Mouse (Mus musculus): ENCODE results near the gene Mab21l3.

Mab21l3 gene

GRCm38 (mm10) chr3:101842372-101843094, 6.2 kb downstream of the Mab21l3 start:
- in situ Hi-C loops (cut with MboI, MseI) = no loop called here

- in situ Hi-C loops (cut with MboI, MseI) = no loop called here
Measured at GRCm38 (mm10) chr3:101839327-101839726, 9.4 kb downstream of the Mab21l3 start.

- in situ Hi-C loops (cut with MboI, MseI) = no loop called here
Measured at GRCm38 (mm10) chr3:101836971-101837370, 11.8 kb downstream of the Mab21l3 start.

DNA sequence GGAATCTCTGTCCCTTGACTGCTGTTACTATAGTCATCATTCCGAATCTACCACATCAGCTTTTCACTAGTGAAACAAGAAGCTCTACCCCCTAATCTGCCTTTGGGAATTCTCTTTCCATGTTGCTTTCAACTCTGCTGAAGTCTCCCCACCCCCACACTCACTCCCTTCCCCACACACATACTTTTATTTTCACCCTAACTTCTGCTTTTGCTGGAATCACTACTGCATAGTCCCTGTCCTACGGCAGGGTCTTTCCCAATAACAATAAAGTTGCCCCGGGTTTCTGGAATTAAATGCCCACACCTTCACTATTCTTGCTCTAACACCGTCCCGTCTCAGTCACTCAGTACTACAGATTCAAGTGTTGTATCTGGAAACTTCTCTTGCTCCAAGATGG, 12.2 kb downstream of the Mab21l3 start:
- in situ Hi-C loops (cut with MboI, MseI) = no loop called here

GRCm38 (mm10) chr3:101836045-101836444, 12.7 kb downstream of the Mab21l3 start:
- in situ Hi-C loops (cut with MboI, MseI) = no loop called here

- in situ Hi-C loops (cut with MboI, MseI) = no loop called here
Measured at GRCm38 (mm10) chr3:101831189-101831858, 17.4 kb downstream of the Mab21l3 start.

DNA sequence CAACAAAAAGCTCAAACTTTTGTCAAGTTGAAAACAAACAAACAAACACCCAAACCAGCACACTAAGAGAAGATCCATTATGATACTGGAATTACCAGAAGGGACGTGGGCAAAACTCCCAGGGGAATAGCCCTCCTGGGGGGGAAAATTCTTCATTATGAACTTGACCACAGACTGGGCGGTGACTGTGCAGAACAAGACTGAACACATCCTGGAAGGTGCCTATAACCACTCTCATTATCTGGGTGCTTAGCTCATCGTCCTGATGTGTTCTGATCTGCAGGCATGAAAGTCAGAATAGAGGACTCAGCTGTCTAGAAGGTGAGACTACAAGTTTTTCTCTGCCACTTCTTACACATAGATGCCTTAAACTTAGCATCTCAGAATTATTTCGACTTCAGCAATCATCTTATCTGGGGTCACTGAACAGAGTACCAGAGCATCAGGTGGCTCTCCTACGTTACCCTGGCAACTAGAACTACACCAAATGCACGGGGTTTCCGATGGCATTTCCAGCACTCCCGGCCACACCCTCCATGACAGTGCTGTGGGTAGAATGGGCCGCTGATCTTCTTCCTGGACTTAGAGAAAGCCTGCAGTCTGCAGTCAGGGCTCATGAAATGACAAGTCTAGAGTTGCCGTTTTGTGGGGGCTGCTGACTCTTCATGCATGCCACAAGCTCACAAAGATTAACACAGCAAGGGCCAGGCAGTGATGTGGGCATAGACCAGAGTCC, 18.7 kb downstream of the Mab21l3 start:
- in situ Hi-C loops (cut with MboI, MseI) = no loop called here

DNA sequence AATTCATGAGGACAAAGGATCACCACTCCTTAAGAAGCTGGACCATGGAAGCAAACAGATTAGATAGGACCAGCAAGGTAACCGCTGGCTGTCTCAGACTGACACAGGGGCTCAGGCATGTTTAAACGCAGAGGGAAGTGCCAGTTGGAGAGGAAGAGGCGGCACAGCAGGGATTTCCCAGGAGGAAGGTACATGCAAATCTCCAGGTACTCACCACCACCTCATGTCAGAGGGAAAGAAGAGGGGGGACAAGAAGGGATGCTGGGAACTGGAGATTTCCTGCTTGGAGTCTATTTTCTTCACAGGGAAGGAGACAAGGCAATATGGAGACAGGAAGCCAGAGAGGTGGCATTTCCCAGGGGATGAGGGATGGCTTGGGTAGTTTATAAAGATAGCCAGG, 20.2 kb downstream of the Mab21l3 start:
- in situ Hi-C loops (cut with MboI, MseI) = no loop called here

DNA sequence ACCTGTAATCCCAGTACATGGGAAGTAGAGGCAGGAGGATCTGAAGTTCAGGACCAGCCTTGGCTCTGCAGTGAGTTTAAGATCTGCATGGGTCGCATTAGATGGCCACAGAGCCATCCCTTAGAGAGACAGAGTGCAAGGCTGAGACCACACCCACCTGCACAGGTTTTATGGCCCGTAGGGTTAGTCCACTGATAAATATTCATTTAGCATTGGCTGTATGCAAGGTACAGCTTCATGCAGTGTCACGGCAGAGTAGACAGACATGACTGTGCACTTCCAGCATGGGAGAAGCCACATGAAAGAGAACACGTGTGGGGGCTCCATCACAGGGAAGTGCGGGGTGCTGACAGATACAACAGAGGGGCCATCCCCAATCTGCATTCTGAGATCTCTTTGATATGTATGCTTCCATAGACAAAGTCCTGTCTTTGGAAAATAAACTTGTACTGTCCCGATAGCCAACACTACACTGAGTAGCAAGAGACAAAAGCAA, 21.5 kb downstream of the Mab21l3 start:
- in situ Hi-C loops (cut with MboI, MseI) = no loop called here

GRCm38 (mm10) chr3:101824338-101824737, 24.4 kb downstream of the Mab21l3 start:
- in situ Hi-C loops (cut with MboI, MseI) = loop anchor here (25.0 kb wide), 2 partner anchors 512 to 862 kb away; partner anchors contain the start of gene Ttf2

DNA sequence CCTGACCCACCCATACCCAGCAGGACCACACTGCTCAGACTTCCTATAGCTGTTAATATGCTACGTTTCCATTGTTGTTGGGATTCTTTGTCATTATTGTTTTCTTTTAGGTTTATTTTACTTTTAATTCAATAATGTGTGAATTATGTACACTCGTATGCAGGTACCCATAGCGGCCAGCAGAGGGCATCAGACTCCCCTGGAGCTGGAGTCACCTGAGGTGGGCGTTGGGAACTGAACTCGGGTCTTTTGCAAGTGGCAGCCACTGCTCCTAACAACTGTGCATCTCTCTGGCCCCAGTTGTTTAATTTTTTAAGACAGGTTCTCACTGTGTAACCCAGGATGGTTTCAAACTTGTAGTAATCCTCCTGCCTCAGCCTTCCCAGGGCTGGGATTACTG, 26.7 kb downstream of the Mab21l3 start:
- in situ Hi-C loops (cut with MboI, MseI) = loop anchor here (25.0 kb wide), 2 partner anchors 510 to 860 kb away; partner anchors contain the start of gene Ttf2

DNA sequence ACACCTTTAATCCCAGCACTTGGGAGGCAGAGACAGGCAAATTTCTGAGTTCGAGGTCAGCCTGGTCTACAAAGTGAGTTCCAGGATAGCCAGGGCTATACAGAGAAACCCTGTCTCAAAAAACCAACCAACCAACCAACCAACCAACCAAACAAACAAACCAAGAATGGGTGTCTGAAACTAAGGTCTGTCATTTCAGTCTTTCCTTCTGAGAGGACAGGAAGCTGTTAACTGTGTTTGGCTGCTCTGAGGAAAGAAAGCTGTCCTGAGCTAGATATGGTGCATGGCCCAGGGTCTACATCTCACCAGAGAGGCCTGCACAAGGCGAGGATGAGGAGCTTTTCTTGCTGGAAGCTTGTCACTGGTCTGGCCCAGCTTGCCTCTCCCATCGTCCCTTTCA, 28.1 kb downstream of the Mab21l3 start:
- in situ Hi-C loops (cut with MboI, MseI) = loop anchor here (25.0 kb wide), 2 partner anchors 508 to 858 kb away; partner anchors contain the start of gene Ttf2

DNA sequence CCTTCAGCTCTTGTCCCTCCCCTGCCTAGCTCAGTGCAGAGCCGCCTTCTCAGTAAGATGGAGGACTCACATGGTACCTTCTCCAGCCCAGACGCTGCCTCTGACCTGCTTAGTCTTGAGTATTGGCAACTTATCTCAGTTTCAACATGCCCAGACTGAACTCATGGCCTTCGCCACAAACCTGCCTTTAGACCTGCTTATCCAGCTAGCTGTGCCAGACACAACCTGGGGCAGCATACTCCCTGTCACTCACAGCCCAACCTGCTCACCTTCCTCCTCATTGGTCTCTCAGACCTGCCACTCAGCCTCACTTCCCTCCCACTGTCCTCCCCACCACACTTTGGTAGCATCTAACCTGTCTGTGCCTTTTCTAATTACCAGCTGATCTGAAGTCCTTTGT, 32.8 kb downstream of the Mab21l3 start:
- in situ Hi-C loops (cut with MboI, MseI) = loop anchor here (25.0 kb wide), 2 partner anchors 504 to 854 kb away; partner anchors contain the start of gene Ttf2

DNA sequence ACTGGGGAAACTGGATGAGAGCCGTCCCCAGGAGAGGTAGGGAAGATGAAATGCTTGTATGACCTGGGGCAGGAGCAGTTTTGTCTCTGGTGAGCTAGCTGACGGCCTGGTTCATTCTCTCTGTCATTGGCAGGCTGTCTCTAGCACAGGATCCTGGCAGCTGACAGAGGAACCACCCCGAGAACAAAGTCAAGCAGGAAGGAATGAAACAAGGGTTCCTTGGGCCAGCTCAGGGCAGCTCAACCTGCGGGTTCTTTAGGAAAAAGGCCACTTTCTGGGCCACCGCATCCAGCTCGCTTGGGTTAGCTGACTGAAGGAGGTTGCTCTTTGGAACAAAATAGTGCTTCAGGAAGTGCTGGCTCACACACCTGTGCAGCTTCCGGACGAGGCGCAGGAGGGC, 34.0 kb downstream of the Mab21l3 start:
- in situ Hi-C loops (cut with MboI, MseI) = loop anchor here (5.0 to 25.0 kb wide), 3 partner anchors 322 to 852 kb away; partner anchors contain the start of gene Ttf2

- in situ Hi-C loops (cut with MboI, MseI) = loop anchor here (5.0 to 25.0 kb wide), 3 partner anchors 320 to 850 kb away; partner anchors contain the start of gene Ttf2
Measured at GRCm38 (mm10) chr3:101812341-101812962, 36.3 kb downstream of the Mab21l3 start.

DNA sequence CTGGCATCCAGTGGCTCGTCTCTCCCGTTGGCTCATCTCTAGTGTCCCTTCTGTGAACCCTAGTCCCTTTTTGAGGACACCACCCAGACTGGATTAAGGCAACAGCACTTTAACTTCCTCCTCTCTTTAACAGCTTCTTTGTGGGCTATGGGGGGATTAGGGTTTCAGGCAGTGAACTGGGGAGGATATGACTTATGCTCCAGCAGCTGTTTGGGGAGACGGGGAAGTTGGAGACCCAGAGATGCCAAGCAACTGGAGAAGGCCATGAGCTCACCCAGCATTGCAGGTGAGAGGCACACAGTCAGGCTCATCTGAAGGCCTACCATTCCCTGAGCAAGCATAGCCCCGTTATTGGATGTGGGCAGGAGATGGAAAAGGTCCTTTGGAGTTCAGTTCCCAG, 36.8 kb downstream of the Mab21l3 start:
- in situ Hi-C loops (cut with MboI, MseI) = loop anchor here (5.0 to 25.0 kb wide), 3 partner anchors 320 to 850 kb away; partner anchors contain the start of gene Ttf2

GRCm38 (mm10) chr3:101807646-101808045, 41.1 kb downstream of the Mab21l3 start:
- in situ Hi-C loops (cut with MboI, MseI) = loop anchor here (5.0 to 25.0 kb wide), 3 partner anchors 200 to 845 kb away; partner anchors contain the start of gene Ttf2

DNA sequence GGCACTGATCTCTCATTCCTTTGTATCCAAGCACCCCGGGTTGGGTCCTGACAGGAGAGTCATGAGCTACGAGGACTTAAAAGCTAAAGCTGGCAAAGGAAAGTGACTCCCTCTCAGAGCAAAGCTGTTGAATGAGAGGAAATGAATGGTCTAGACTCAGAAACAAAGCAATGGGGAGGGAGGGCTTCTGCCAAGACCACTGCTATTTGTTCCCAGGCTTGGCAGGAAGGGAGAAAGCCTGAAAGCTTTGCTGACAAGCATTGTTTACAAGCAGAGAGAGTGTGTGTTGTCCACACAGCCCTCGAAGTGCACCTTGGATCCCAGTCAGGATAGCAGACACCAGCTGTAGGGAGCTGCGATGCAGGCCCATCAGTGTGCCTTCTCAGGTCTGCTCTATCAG, 41.8 kb downstream of the Mab21l3 start:
- in situ Hi-C loops (cut with MboI, MseI) = loop anchor here (5.0 to 25.0 kb wide), 3 partner anchors 200 to 845 kb away; partner anchors contain the start of gene Ttf2

GRCm38 (mm10) chr3:101806149-101806548, 42.6 kb downstream of the Mab21l3 start:
- in situ Hi-C loops (cut with MboI, MseI) = loop anchor here (5.0 to 25.0 kb wide), 3 partner anchors 199 to 844 kb away; partner anchors contain the start of gene Ttf2

DNA sequence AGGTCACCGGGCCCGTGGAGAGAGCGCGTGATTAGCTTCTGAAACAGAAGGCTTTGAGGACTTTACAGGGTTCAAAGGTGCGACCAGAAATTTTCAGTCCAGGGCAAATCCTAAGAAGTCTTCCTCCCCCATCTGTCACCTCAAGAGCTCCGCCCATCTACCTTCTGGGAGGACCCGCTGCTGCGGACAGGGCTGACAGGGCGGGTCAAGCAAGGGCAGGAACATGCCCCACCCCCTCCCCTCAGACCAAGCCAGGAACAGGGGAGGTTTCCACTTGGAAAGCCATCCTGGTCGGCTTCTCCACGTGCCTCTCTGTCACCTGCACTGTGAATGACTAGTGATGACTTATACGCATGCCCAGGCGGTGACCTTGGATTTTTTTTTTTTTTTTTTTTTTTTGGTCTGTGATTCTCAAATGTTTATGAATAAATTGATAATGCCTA, 43.2 kb downstream of the Mab21l3 start:
- in situ Hi-C loops (cut with MboI, MseI) = loop anchor here (5.0 to 25.0 kb wide), 3 partner anchors 198 to 843 kb away; partner anchors contain the start of gene Ttf2

Data from T-helper 1 cell (primary cell).